Mouse (Mus musculus) bone marrow, adult 2 months (tissue): ENCODE measurements around the gene Vps18.

Experiments used
- CTCF ChIP-seq: fragments of 200-500 bp; IDR thresholded peaks from 2 replicates; pipeline ENCODE4 v1.5.1; 2011; ENCODE audit warnings: low read length, control low read depth; ENCODE audit not compliant: control insufficient read depth, insufficient read depth
- POLR2A ChIP-seq: fragments of 200-500 bp; IDR thresholded peaks from 2 replicates; pipeline ENCODE4 v1.6.1; 2011; ENCODE audit warnings: low read depth, mild to moderate bottlenecking, control low read depth, low read length, borderline replicate concordance; ENCODE audit not compliant: control insufficient read depth

DNA sequence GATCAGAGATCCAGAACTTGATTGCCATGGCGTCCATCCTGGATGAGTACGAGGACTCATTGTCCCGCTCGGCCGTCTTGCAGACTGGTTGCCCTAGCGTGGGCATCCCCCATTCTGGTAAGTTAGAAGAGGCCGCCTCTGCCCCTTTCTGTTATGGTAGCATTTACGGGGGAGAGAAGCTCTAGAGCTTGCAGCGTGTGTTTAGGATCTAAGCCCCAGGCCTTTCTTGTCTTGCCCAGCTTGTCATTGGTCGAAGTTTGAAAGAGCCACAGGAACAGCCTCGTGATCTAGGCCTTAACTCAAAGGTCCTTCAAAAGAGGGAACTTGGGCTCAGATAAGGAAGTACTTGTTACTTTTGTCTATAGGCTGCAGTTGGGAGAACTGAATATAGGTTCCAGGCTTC is 475 bp downstream of the Vps18 start:
- no peak for TF ChIP-seq POLR2A
- TF ChIP-seq CTCF, result no peak
